Mouse (Mus musculus): ENCODE results near the gene Unc5c.

DNA sequence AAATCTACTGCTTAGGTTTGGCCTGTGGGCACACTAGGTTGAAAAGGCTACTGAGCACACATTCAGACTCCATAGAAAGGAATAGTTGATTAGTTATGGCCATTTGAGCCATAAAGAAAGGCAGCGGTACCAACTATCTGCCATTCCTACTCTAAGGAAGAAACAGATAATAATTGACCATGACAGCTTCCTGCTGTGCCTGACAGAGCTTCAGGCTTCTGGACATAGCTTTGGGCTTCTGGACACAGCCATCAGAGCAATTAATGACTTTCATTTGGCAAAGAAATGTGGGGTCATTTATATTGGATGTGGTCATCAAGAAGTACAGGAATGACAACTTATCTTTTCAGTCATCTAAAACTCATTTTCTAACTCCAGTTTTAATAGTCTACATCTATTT lies 260.4 kb downstream of the Unc5c start:
- no peak for TF ChIP-seq EP300 (IDR thresholded peaks at IDR 0.05; ENCODE audit: low read depth)
- TF ChIP-seq CTCF (IDR thresholded peaks at IDR 0.05; ENCODE audit: low read depth), result no peak
